Mouse (Mus musculus) sigmoid colon, adult 10 weeks (tissue): ENCODE measurements around the gene Gm853. TPM values are rescaled to one million over a fixed set of nuclear protein-coding genes. Genes with fewer than 3 reads are reported as not detected.

ENCODE experiments used
- polyA plus RNA-seq: library from polyadenylated mRNA; stranded (reverse); fragments of 350-450 nt; fragmentation: Illumina TruSeq; extraction: RNeasy Lipid Tissue Mini Kit (QIAGEN cat#74804); gene quantifications from one replicate; pipeline ENCODE4 v1.2.3, GENCODE M21; 2014; ENCODE audit warnings: low read depth, low replicate concordance

Gene Gm853
- not detected for polyA plus RNA-seq

DNA sequence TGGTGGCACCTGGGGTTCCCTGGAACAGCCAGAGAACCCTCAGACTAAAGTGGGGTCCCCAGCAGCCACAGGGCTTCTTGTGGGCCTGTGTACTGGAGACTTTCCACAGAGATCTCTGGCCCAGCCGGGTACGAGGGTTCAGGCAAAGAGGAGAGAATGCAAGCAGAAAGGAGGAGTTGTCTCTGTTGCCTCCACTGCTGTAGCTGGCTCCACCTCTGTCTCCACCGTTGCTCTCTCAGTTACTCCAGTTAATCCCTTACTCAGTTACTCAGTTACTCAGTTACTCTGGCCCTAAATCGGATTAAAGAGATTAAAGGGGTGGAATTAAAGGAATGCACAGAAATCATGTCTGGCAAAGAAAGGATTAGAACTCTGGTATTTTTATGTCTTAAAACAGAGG is at the start of gene Gm853:
Gene Gm853, minus strand, starts transcription at position 223 of the 400 bp plus-strand sequence.

DNA sequence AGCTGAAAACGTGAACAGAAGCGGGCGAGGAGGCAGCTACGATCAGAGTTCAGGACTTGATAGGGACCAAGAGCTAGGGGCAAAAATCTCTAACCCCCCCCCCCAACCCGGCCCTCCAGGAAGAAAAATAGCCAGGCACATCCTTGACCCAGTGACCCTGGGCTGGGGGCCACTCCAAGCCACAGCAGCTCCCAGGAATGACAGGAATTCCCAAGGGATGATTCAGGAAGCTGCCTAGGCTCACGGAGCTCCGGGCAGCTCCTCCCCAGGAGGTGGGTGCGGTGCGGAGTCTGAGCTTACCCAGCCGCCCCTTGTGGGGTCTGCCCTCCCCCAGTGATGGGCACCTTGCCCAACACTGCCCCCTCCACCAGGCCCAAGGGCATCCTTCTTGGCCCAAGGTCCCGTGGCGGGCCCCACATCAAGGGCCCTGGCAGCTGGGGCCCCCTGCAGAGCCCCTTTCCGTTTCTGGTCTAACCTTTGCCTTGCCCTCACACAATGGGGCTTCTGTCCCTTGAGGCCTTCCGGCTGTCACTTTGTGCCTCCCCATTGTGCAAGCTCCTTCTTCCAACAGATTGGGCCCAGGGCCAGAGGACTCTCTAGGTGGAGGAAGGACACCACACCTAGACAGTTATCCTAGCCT is 47.0 kb downstream of the Gm853 start, which contains the start of gene Tinagl1:
Gene Tinagl1, minus strand, starts transcription at position 51 of the 640 bp plus-strand sequence.

Other genes starting within 250 kb of the Gm853 start
- gene Adgrb2, start 237.5 kb downstream of the Gm853 start, polyA plus RNA-seq: not detected
- gene Col16a1, start 174.6 kb downstream of the Gm853 start, polyA plus RNA-seq: 6.8 TPM
- gene Pef1, start 119.8 kb downstream of the Gm853 start, polyA plus RNA-seq: 7.3 TPM
- not detected for gene Hcrtr1, start 83.0 kb downstream of the Gm853 start, polyA plus RNA-seq
- 10.5 TPM for gene Tinagl1, start 47.3 kb downstream of the Gm853 start, polyA plus RNA-seq
- gene Serinc2, start 56.8 kb upstream of the Gm853 start, polyA plus RNA-seq: 4.3 TPM
- 0.82 TPM for gene Fabp3, start 86.2 kb upstream of the Gm853 start, polyA plus RNA-seq
- not detected for gene Gm10570, start 86.3 kb upstream of the Gm853 start, polyA plus RNA-seq
- 25.5 TPM for gene Zcchc17, start 137.5 kb upstream of the Gm853 start, polyA plus RNA-seq
- 11.1 TPM for gene Snrnp40, start 137.7 kb upstream of the Gm853 start, polyA plus RNA-seq